Mouse (Mus musculus) kidney, adult 2 months (tissue): ENCODE measurements at regions not wholly inside any gene's neighbourhood (a gene's known extent, or its start where the extent isn't known, plus 50 kb on each side); places are given as distances from the start of the nearest gene placed in this dataset.

Source experiments
- CTCF ChIP-seq: fragments of 200-500 bp; conservative IDR thresholded peaks from 2 replicates; pipeline ENCODE4 v1.5.1; 2011; ENCODE audit warnings: low read depth, mild to moderate bottlenecking, control low read depth, low read length, moderate library complexity, mixed read lengths; ENCODE audit not compliant: insufficient read depth, insufficient read length
- POLR2A ChIP-seq: fragments of 200-500 bp; IDR thresholded peaks from one replicate; pipeline ENCODE4 v1.6.1; 2011; ENCODE audit warnings: low read depth, low read length, control low read depth

GRCm38 (mm10) chr6:100945796-100946195 lies 112.4 kb downstream of the Ppp4r2 start:
- TF ChIP-seq POLR2A (no peak), CTCF (no peak)
